Mouse (Mus musculus) CH12.LX (cell line): ENCODE results near the gene Dusp14. TPM values are rescaled to one million over a fixed set of nuclear protein-coding genes. Genes with fewer than 3 reads are reported as not detected.

Source experiments
- DNase-seq: peaks from one replicate; pipeline ENCODE4 v3.0.0-alpha.2; 2013; ENCODE audit errors: extremely low read depth
- H3K27ac ChIP-seq: 2 replicates; pipeline ENCODE4 v1.5.1; 2012; ENCODE audit warnings: low read depth, mild to moderate bottlenecking, control low read depth, moderate library complexity; ENCODE audit not compliant: insufficient read depth
- H3K27me3 ChIP-seq: replicated peaks from 2 replicates; pipeline ENCODE3; 2012; ENCODE audit warnings: inconsistent platforms
- H3K36me3 ChIP-seq, 2 experiments: replicated peaks in 1 of 2; 2 replicates each; pipeline versions ENCODE3 to v1.6.1; 2012; ENCODE audit warnings: inconsistent platforms in 1 of 2, low read length in 1 of 2, mild to moderate bottlenecking in 1 of 2, mixed read lengths in 1 of 2, moderate library complexity in 1 of 2; ENCODE audit not compliant: control insufficient read depth in 1 of 2, insufficient read depth in 1 of 2
- H3K4me1 ChIP-seq, 2 experiments: 2 replicates each; pipeline ENCODE4 v1.6.1; 2012; ENCODE audit warnings: inconsistent platforms in 1 of 2, moderate library complexity in 1 of 2; ENCODE audit not compliant: insufficient read depth in 2 of 2, control insufficient read depth in 1 of 2
- H3K4me2 ChIP-seq: 2 replicates; pipeline ENCODE4 v1.6.1; 2012; ENCODE audit warnings: low read depth, mild to moderate bottlenecking, control low read depth; ENCODE audit not compliant: poor library complexity, insufficient read depth, severe bottlenecking
- H3K4me3 ChIP-seq, 3 experiments: fragments of 150-350 bp in 1 of 3; sonication (generic) in 1 of 3; replicated peaks in 1 of 3; 2 replicates each; pipeline versions ENCODE3 to v1.5.1; 2011 to 2012; ENCODE audit warnings: low read depth in 2 of 3, low read length in 2 of 3, mild to moderate bottlenecking in 2 of 3, moderate library complexity in 2 of 3, control low read depth in 1 of 3, improper control_type of control experiment in 1 of 3, inconsistent platforms in 1 of 3, mixed read lengths in 1 of 3; ENCODE audit not compliant: poor library complexity in 1 of 3
- H3K79me2 ChIP-seq: replicated peaks from 2 replicates; pipeline ENCODE4 v1.6.1; 2012; ENCODE audit warnings: mild to moderate bottlenecking, moderate library complexity; ENCODE audit not compliant: control insufficient read depth, poor library complexity, insufficient read depth, severe bottlenecking; ENCODE audit errors: extremely low read depth
- H3K9ac ChIP-seq: 2 replicates; pipeline ENCODE4 v1.6.1; 2012; ENCODE audit warnings: low read depth, mild to moderate bottlenecking, control low read depth, moderate library complexity; ENCODE audit not compliant: insufficient read depth
- H3K9me3 ChIP-seq: replicated peaks from 2 replicates; pipeline ENCODE3; 2012; ENCODE audit warnings: low read length, inconsistent platforms, mixed read lengths
- BHLHE40 ChIP-seq: IDR thresholded peaks from 2 replicates; pipeline ENCODE4 v1.6.1; 2011; ENCODE audit warnings: mild to moderate bottlenecking, low read depth, low read length, improper control_type of control experiment
- CHD1 ChIP-seq: IDR thresholded peaks from 2 replicates; pipeline ENCODE4 v1.6.1; 2012; ENCODE audit warnings: low read depth, low read length, improper control_type of control experiment, inconsistent platforms
- E2F4 ChIP-seq: IDR thresholded peaks from 2 replicates; pipeline ENCODE4 v1.6.1; 2011; ENCODE audit warnings: low read depth, low read length, improper control_type of control experiment; ENCODE audit not compliant: insufficient replicate concordance
- ELF1 ChIP-seq: IDR thresholded peaks from 2 replicates; pipeline ENCODE4 v1.6.1; 2014; ENCODE audit warnings: low read depth, mild to moderate bottlenecking, inconsistent platforms, low read length, improper control_type of control experiment
- EP300 ChIP-seq: IDR thresholded peaks from 2 replicates; pipeline ENCODE4 v1.6.1; 2011; ENCODE audit warnings: low read length, improper control_type of control experiment
- ETS1 ChIP-seq: conservative IDR thresholded peaks from 2 replicates; pipeline ENCODE4 v1.6.1; 2012; ENCODE audit warnings: low read depth, mild to moderate bottlenecking, inconsistent platforms, low read length, improper control_type of control experiment, moderate library complexity
- GABPA ChIP-seq: IDR thresholded peaks from 2 replicates; pipeline ENCODE4 v1.6.1; 2012; ENCODE audit warnings: low read depth, low read length, improper control_type of control experiment, inconsistent platforms; ENCODE audit not compliant: insufficient replicate concordance
- HCFC1 ChIP-seq: IDR thresholded peaks from 2 replicates; pipeline ENCODE4 v1.6.1; 2012; ENCODE audit warnings: low read depth, mild to moderate bottlenecking, inconsistent platforms, low read length, improper control_type of control experiment
- IRF4 ChIP-seq: IDR thresholded peaks from 2 replicates; pipeline ENCODE4 v1.6.1; 2014; ENCODE audit warnings: low read depth, mild to moderate bottlenecking, inconsistent platforms, low read length, improper control_type of control experiment
- JUN ChIP-seq: IDR thresholded peaks from 2 replicates; pipeline ENCODE4 v1.6.1; 2011; ENCODE audit warnings: low read depth, mild to moderate bottlenecking, low read length, improper control_type of control experiment, moderate library complexity; ENCODE audit not compliant: insufficient read depth
- JUND ChIP-seq: conservative IDR thresholded peaks from 2 replicates; pipeline ENCODE4 v1.6.1; 2011; ENCODE audit warnings: low read depth, low read length, improper control_type of control experiment
- MAFK ChIP-seq: IDR thresholded peaks from 2 replicates; pipeline ENCODE4 v1.6.1; 2011; ENCODE audit warnings: low read length, improper control_type of control experiment; ENCODE audit not compliant: insufficient replicate concordance
- MAX ChIP-seq: IDR thresholded peaks from 2 replicates; pipeline ENCODE4 v1.6.1; 2011; ENCODE audit warnings: low read length, improper control_type of control experiment
- MEF2A ChIP-seq: IDR thresholded peaks from 2 replicates; pipeline ENCODE4 v1.6.1; 2014; ENCODE audit warnings: low read depth, mild to moderate bottlenecking, inconsistent platforms, low read length, improper control_type of control experiment, borderline replicate concordance
- MXI1 ChIP-seq: IDR thresholded peaks from 2 replicates; pipeline ENCODE4 v1.6.1; 2011; ENCODE audit warnings: mild to moderate bottlenecking, low read depth, low read length, improper control_type of control experiment
- MYC ChIP-seq: IDR thresholded peaks from 2 replicates; pipeline ENCODE4 v1.6.1; 2011; ENCODE audit warnings: low read depth, mild to moderate bottlenecking, improper control_type of control experiment, low read length
- PAX5 ChIP-seq: IDR thresholded peaks from 2 replicates; pipeline ENCODE4 v1.6.1; 2012; ENCODE audit warnings: low read length, inconsistent platforms, mixed read lengths
- POLR2A ChIP-seq: IDR thresholded peaks from 2 replicates; pipeline ENCODE4 v1.6.1; 2011; ENCODE audit warnings: low read depth, mild to moderate bottlenecking, improper control_type of control experiment, low read length
- POLR2AphosphoS2 ChIP-seq: IDR thresholded peaks from 2 replicates; pipeline ENCODE4 v1.6.1; 2011; ENCODE audit warnings: low read depth, low read length, improper control_type of control experiment
- RCOR1 ChIP-seq: conservative IDR thresholded peaks from 2 replicates; pipeline ENCODE4 v1.6.1; 2012; ENCODE audit warnings: low read depth, mild to moderate bottlenecking, inconsistent platforms, low read length, improper control_type of control experiment
- USF1 ChIP-seq: IDR thresholded peaks from 2 replicates; pipeline ENCODE4 v1.6.1; 2014; ENCODE audit warnings: low read depth, mild to moderate bottlenecking, inconsistent platforms, low read length, improper control_type of control experiment
- USF2 ChIP-seq: conservative IDR thresholded peaks from 2 replicates; pipeline ENCODE4 v1.6.1; 2011; ENCODE audit warnings: low read depth, low read length, improper control_type of control experiment
- ZC3H11A ChIP-seq: IDR thresholded peaks from 2 replicates; pipeline ENCODE4 v1.6.1; 2012; ENCODE audit warnings: low read depth, mild to moderate bottlenecking, inconsistent platforms, low read length, improper control_type of control experiment
- ZKSCAN1 ChIP-seq: IDR thresholded peaks from 2 replicates; pipeline ENCODE4 v1.6.1; 2012; ENCODE audit warnings: low read depth, inconsistent platforms, low read length, improper control_type of control experiment, borderline replicate concordance
- ZNF384 ChIP-seq: IDR thresholded peaks from 2 replicates; pipeline ENCODE4 v1.6.1; 2012; ENCODE audit warnings: low read depth, low read length, improper control_type of control experiment, inconsistent platforms
- dilution Hi-C: fragments of 300-500 bp; cut with MboI; formaldehyde crosslinking; loops from 2 replicates; pipeline ENCODE4 v1.14.3; 2020; ENCODE audit warnings: low sequenced_read_pairs; ENCODE audit not compliant: extremely low pct_unique_long_range_greater_than_20kb, extremely low pct_ligation_motif_present
- in situ Hi-C: fragments of 300-500 bp; cut with MboI; formaldehyde crosslinking; loops from 3 replicates; pipeline ENCODE4 v1.14.3; 2019; ENCODE audit warnings: low sequenced_read_pairs, low pct_ligation_motif_present, low pct_unique_long_range_greater_than_20kb, mixed read lengths
- polyA plus RNA-seq: library from polyadenylated mRNA; unstranded; fragments of >175 nt; gene quantifications from 2 replicates; pipeline ENCODE4 v1.2.1, GENCODE M21; 2012; ENCODE audit warnings: low read depth; ENCODE audit not compliant: insufficient read length
- total RNA-seq, 2 experiments: library from RNA; depleted of rRNA; stranded (reverse); fragments of 300-350 nt in 1 of 2; fragments of >200 nt in 1 of 2; gene quantifications; 2 replicates each; pipeline ENCODE4 v1.2.3; 2012 to 2014

Gene Dusp14
- total and polyA plus RNA-seq, 3 experiments = 52.7 to 127 (median 124) TPM

DNA sequence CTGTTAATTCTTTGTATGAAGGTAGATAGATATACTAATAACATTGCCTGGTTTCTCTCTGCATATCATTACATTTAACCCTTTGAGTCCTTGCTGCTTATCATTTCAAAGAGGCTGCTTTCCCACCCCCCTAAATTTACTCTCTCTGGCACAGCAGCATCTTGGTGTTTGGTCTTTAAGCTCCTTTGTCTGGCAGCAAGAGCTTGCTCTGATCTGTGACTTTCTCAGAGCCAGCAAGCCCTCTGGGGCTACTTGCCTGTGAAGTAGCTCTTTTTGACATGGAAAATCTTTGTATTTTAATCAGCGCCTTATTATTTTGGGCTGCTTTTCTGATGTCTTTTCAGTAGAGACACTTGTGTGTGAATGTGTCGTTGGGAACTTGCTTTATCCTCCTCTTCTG is 57.5 kb downstream of the Dusp14 start:
- in situ Hi-C loops (no loop called here), dilution Hi-C loops (no loop called here)
- no peak for DNase-seq
- no peak overlapping the region for H3K27ac ChIP-seq
- no peaks in the 10 kb centered on the region; the same call in 1 of the 2 replicates for H3K79me2 ChIP-seq
- H3K27me3 ChIP-seq = no peaks in the 10 kb centered on the region
- no peak overlapping the region for H3K4me3 ChIP-seq
- TF ChIP-seq MXI1 = no peak
- TF ChIP-seq IRF4 = no peak
- TF ChIP-seq POLR2AphosphoS2 = no peak
- TF ChIP-seq HCFC1 = no peak
- TF ChIP-seq USF2 = no peak
- no peak for TF ChIP-seq PAX5
- TF ChIP-seq POLR2A = no peak
- no peak for TF ChIP-seq ZKSCAN1
- no peak for TF ChIP-seq GABPA
- TF ChIP-seq RCOR1 = no peak
- no peak for TF ChIP-seq MAX
- no peak for TF ChIP-seq MYC
- TF ChIP-seq ETS1 = no peak
- no peak for TF ChIP-seq BHLHE40
- TF ChIP-seq CHD1 = no peak
- TF ChIP-seq E2F4 = no peak
- no peak for TF ChIP-seq ELF1
- no peak for TF ChIP-seq EP300
- no peak for TF ChIP-seq JUN
- no peak for TF ChIP-seq MAFK
- peaks cover 36 to 62% of the 10 kb centered on the region in 2 experiments for H3K36me3 ChIP-seq
- H3K4me1 ChIP-seq = peaks cover 2 to 18% of the 10 kb centered on the region in 2 experiments; a peak in 2 of 4 replicates
- no peak overlapping the region for H3K9ac ChIP-seq
- H3K4me2 ChIP-seq = no peak overlapping the region
- no peaks in the 10 kb centered on the region for H3K9me3 ChIP-seq

DNA sequence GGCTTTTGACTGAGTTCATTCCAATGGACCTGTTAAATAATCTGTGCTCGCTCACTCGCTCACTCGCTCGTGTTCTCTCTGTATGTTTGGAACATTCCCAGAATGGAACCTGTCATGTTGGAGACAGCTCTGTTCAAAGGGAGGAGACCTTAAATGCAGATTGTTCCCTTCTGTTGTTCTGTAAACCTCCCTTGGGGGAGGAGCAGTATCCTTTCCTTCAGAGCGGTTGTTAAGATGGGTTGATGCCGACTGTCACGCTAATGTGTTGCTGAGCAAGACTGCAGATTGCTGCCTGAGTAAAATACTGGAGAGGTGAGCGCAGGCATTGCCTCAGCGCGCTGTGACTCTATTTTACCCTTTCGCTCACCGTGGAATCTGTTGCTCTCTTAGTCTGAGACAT is 58.0 kb downstream of the Dusp14 start:
- in situ Hi-C loops = no loop called here
- peaks cover 36 to 66% of the 10 kb centered on the region in 2 experiments for H3K36me3 ChIP-seq
- no peak for DNase-seq
- H3K4me2 ChIP-seq = no peak overlapping the region
- H3K4me3 ChIP-seq = no peak overlapping the region
- no peaks in the 10 kb centered on the region for H3K27me3 ChIP-seq
- H3K9me3 ChIP-seq = no peaks in the 10 kb centered on the region
- no peak overlapping the region for H3K9ac ChIP-seq
- H3K4me1 ChIP-seq = peaks cover 2 to 18% of the 10 kb centered on the region in 2 experiments; a peak in 2 of 4 replicates
- dilution Hi-C loops = no loop called here
- no peaks in the 10 kb centered on the region; the same call in 1 of the 2 replicates for H3K79me2 ChIP-seq
- TF ChIP-seq JUND (no peak), USF1 (no peak), MAFK (no peak), ZC3H11A (no peak), POLR2AphosphoS2 (no peak), MAX (no peak), MEF2A (no peak), POLR2A (no peak), ZNF384 (no peak), ELF1 (no peak), IRF4 (no peak)
- H3K27ac ChIP-seq = no peak overlapping the region
